Mouse (Mus musculus): ENCODE data around the gene Klf13.

GRCm38 (mm10) chr7:63970986-63971385 lies 32.3 kb upstream of the Klf13 start:
- TF ChIP-seq ZNF384 (IDR thresholded peaks at IDR 0.05; ENCODE audit: low read depth, low read length) (no peak), MAFK (IDR thresholded peaks at IDR 0.05; ENCODE audit: insufficient read depth, low read depth, low read length) (no peak), CHD2 (IDR thresholded peaks at IDR 0.05; ENCODE audit: low read depth, low read length) (no peak), ZC3H11A (IDR thresholded peaks at IDR 0.05; ENCODE audit: borderline replicate concordance, low read depth, low read length) (no peak)
